Comparison of ENCODE assay signal across 19 mouse cellular contexts in the genomic region with DNA sequence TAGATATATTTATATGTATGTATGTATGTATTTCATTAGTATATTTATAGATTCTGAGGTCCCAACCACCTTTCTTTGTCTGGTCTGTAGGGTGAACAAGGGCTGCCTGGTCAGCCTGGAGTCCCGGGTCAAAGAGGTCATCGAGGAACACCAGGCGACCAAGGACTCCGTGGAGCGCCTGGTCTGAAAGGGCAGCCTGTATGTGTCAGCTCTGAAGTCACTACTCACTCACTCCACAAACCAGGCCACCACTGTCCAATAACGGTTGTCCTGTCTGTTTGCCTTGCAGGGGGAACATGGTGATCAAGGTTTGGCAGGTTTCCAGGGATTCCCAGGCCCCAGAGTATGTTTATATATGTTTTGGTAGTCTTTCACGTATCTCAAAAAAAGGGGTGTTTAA.
"Had no signal": no experiment of that assay in that cellular context is flagged by ENCODE, and none has a peak within 500 bp of the region (broad histone marks: within the 10 kb centered on the region; RNA-seq: fewer than 3 reads in every experiment).

No protein-coding gene starts in this region.

- H3K9ac ChIP-seq: lung, embryonic 15.5 days; midbrain, embryonic 12.5 days; neural tube, embryonic 13.5 days had no signal

- H3K36me3 ChIP-seq: lung, embryonic 15.5 days; midbrain, embryonic 12.5 days; neural tube, embryonic 13.5 days had no signal

- H3K4me3 ChIP-seq: layer of hippocampus, adult 2 months; lung, embryonic 15.5 days; midbrain, embryonic 12.5 days; myocyte; neural tube, embryonic 13.5 days had no signal

- ATAC-seq: hindbrain, postnatal 0 days; inflammation-experienced regulatory T-cells, adult 6 months; intestine, embryonic 16.5 days; midbrain, embryonic 16.5 days had no signal

- H3K9me3 ChIP-seq: lung, embryonic 15.5 days; midbrain, embryonic 12.5 days; neural tube, embryonic 13.5 days had no signal

- H3K4me1 ChIP-seq: lung, embryonic 15.5 days; midbrain, embryonic 12.5 days; neural tube, embryonic 13.5 days had no signal

- H3K27ac ChIP-seq: hindbrain, postnatal 0 days; layer of hippocampus, adult 2 months; lung, embryonic 15.5 days; midbrain, embryonic 12.5 days; neural tube, embryonic 13.5 days had no signal

- H3K4me2 ChIP-seq: lung, embryonic 15.5 days; midbrain, embryonic 12.5 days; neural tube, embryonic 13.5 days had no signal

- DNase-seq: kidney, adult 18-20 months; kidney, adult 9 months; kidney, postnatal 25 days; layer of hippocampus, adult 9-11 months; lung, adult 18-20 months; lung, postnatal 10 days; lung, postnatal 4 days; retina, postnatal 1 day; right cerebral cortex, postnatal 25 days; thymus, postnatal 25 days had no signal

- H3K27me3 ChIP-seq: lung, embryonic 15.5 days; midbrain, embryonic 12.5 days; neural tube, embryonic 13.5 days had no signal
